Mouse (Mus musculus): ENCODE measurements around the gene Cdca7l. TPM values are rescaled to one million over a fixed set of nuclear protein-coding genes. Genes with fewer than 3 reads are reported as not detected.

Gene Cdca7l
- total and polyA plus RNA-seq, 3 experiments, result 30.6 to 56.6 (median 55.1) TPM

DNA sequence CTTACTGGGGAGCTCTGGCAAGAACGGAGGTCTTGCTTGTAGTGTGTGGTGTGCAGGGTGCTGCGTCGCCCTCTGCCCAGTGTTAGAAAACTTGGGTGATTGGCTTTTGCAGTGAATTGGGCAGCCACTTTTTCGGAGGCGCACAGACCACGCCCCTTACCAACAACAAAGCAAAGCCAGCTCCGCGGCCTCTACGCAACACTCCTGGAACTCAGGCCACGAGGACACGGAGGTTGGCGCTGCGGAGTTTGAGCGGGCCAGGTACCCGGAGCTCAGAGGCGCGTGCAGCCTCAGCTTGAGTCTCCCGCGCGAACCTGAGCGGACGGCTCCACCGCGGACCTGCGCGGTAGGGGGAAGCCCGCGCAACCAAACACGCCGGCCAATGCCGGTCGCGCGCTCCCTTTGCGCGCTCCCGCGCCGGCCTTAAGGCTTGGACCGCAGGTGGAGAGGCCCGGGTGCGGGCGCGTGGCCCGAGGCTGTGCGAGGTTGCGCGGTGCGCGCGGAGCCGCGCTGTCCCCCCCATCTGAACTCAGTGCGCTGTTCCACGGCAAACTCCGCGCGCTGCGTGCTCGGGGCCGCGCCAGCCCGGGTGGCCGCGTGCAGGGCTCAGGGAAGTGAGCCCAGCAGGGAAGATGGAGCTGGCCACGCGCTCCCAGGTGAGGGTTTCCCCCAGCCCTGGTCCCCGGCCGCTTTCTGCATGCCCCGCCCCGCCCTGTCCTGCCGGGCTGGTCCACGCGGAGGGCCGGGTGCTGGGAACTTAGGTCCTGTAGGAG, 39.4 kb downstream of the Cdca7l start (continued):
- TF ChIP-seq ELF1 (IDR thresholded peaks at IDR 0.05; ENCODE audit: low read depth, low read length) (no peak), MEF2A (IDR thresholded peaks at IDR 0.05; ENCODE audit: borderline replicate concordance, low read depth, low read length) (0 out of 2 replicates have a peak, but pooled peaks have one; percentile 20), MAZ (IDR thresholded peaks at IDR 0.05; ENCODE audit: low read depth, low read length) (no peak), HCFC1 (IDR thresholded peaks at IDR 0.05; ENCODE audit: low read depth, low read length) (peak; percentile 23; the same call in 1 of the 2 replicates), CTCF (conservative IDR thresholded peaks at IDR 0.05 in 1 of 2, IDR thresholded peaks at IDR 0.05 in 1 of 2; ENCODE audit: low read depth in 2 of 2, low read length in 2 of 2) (no peak)

GRCm38 (mm10) chr12:117844075-117844408, 40.0 kb downstream of the Cdca7l start:
- Histone ChIP-seq H3K79me2 (replicated peaks; ENCODE audit: control insufficient read depth, extremely low read depth, insufficient read depth, poor library complexity, severe bottlenecking) (peaks cover 3% of the 10 kb centered on the region; the same call in 1 of the 2 replicates), H3K4me1 (ENCODE audit: control insufficient read depth in 1 of 2, insufficient read depth in 2 of 2) (peaks cover 0 to 36% of the 10 kb centered on the region in 2 experiments; a peak in 3 of 4 replicates), H3K27ac (ENCODE audit: insufficient read depth, low read depth) (peak overlapping the region; percentile 5; the same call in 1 of the 2 replicates), H3K9ac (ENCODE audit: insufficient read depth, low read depth) (peak overlapping the region; percentile 41), H3K27me3 (replicated peaks) (no peaks in the 10 kb centered on the region), H3K4me3 (replicated peaks in 1 of 3; ENCODE audit: low read depth in 2 of 3, low read length in 2 of 3, poor library complexity in 1 of 3) (peak overlapping the region; percentile 69 to 72 (median 72)), H3K36me3 (replicated peaks in 1 of 2; ENCODE audit: control insufficient read depth in 1 of 2, insufficient read depth in 1 of 2, low read length in 1 of 2) (peaks cover 0 to 16% of the 10 kb centered on the region in 2 experiments), H3K9me3 (replicated peaks; ENCODE audit: low read length) (no peaks in the 10 kb centered on the region), H3K4me2 (ENCODE audit: insufficient read depth, low read depth, poor library complexity, severe bottlenecking) (peak overlapping the region; percentile 68; the same call in 1 of the 2 replicates)
- no peak for DNase-seq (ENCODE audit: extremely low read depth)
- dilution Hi-C loops (cut with MboI; ENCODE audit: extremely low pct_ligation_motif_present, extremely low pct_unique_long_range_greater_than_20kb, low sequenced_read_pairs) (no loop called here), in situ Hi-C loops (cut with MboI; ENCODE audit: low pct_ligation_motif_present, low pct_unique_long_range_greater_than_20kb, low sequenced_read_pairs) (no loop called here)
- no peak for TF ChIP-seq JUND (conservative IDR thresholded peaks at IDR 0.05; ENCODE audit: low read depth, low read length)
- TF ChIP-seq POLR2A (IDR thresholded peaks at IDR 0.05; ENCODE audit: low read depth, low read length), result no peak
- TF ChIP-seq BHLHE40 (IDR thresholded peaks at IDR 0.05; ENCODE audit: low read depth, low read length), result 0 out of 2 replicates have a peak, but pooled peaks have one; percentile 11
- TF ChIP-seq ZMIZ1 (IDR thresholded peaks at IDR 0.05; ENCODE audit: low read depth, low read length), result no peak
- no peak for TF ChIP-seq E2F4 (IDR thresholded peaks at IDR 0.05; ENCODE audit: insufficient replicate concordance, low read depth, low read length)
- TF ChIP-seq ZC3H11A (IDR thresholded peaks at IDR 0.05; ENCODE audit: low read depth, low read length), result no peak
- TF ChIP-seq ZNF384 (IDR thresholded peaks at IDR 0.05; ENCODE audit: low read depth, low read length), result peak; percentile 83
- TF ChIP-seq RAD21 (IDR thresholded peaks at IDR 0.05; ENCODE audit: low read depth, low read length), result no peak
- no peak for TF ChIP-seq MAFK (IDR thresholded peaks at IDR 0.05; ENCODE audit: insufficient replicate concordance, low read length)
- no peak for TF ChIP-seq MAX (IDR thresholded peaks at IDR 0.05; ENCODE audit: low read length)
- TF ChIP-seq KAT2A (IDR thresholded peaks at IDR 0.05; ENCODE audit: insufficient replicate concordance, low read length), result no peak
- no peak for TF ChIP-seq USF1 (IDR thresholded peaks at IDR 0.05; ENCODE audit: low read depth, low read length)
- TF ChIP-seq UBTF (IDR thresholded peaks at IDR 0.05; ENCODE audit: low read depth, low read length), result no peak
- TF ChIP-seq HCFC1 (IDR thresholded peaks at IDR 0.05; ENCODE audit: low read depth, low read length), result no peak
- TF ChIP-seq EP300 (IDR thresholded peaks at IDR 0.05; ENCODE audit: low read length), result no peak
- TF ChIP-seq CHD1 (IDR thresholded peaks at IDR 0.05; ENCODE audit: low read depth, low read length), result no peak
- TF ChIP-seq CHD2 (IDR thresholded peaks at IDR 0.05; ENCODE audit: low read length), result peak; percentile 81; the same call in 1 of the 2 replicates
- no peak for TF ChIP-seq ETS1 (conservative IDR thresholded peaks at IDR 0.05; ENCODE audit: low read depth, low read length)
- no peak for TF ChIP-seq JUN (IDR thresholded peaks at IDR 0.05; ENCODE audit: insufficient read depth, low read depth, low read length)
- TF ChIP-seq MYC (IDR thresholded peaks at IDR 0.05; ENCODE audit: low read depth, low read length), result no peak
- no peak for TF ChIP-seq POLR2AphosphoS2 (IDR thresholded peaks at IDR 0.05; ENCODE audit: low read depth, low read length)
- TF ChIP-seq SIN3A (IDR thresholded peaks at IDR 0.05; ENCODE audit: low read length), result peak; percentile 7; the same call in 1 of the 2 replicates
- no peak for TF ChIP-seq NELFE (IDR thresholded peaks at IDR 0.05; ENCODE audit: low read depth, low read length)
- TF ChIP-seq TCF12 (IDR thresholded peaks at IDR 0.05; ENCODE audit: low read depth, low read length), result no peak
- TF ChIP-seq ZKSCAN1 (IDR thresholded peaks at IDR 0.05; ENCODE audit: borderline replicate concordance, low read depth, low read length), result no peak
- no peak for TF ChIP-seq RCOR1 (conservative IDR thresholded peaks at IDR 0.05; ENCODE audit: low read depth, low read length)
- no peak for TF ChIP-seq USF2 (conservative IDR thresholded peaks at IDR 0.05; ENCODE audit: low read depth, low read length)
- TF ChIP-seq MAZ (IDR thresholded peaks at IDR 0.05; ENCODE audit: low read depth, low read length), result no peak
- TF ChIP-seq TBP (conservative IDR thresholded peaks at IDR 0.05; ENCODE audit: low read depth, low read length), result no peak
- no peak for TF ChIP-seq ELF1 (IDR thresholded peaks at IDR 0.05; ENCODE audit: low read depth, low read length)
